Mouse (Mus musculus): ENCODE measurements around the gene Olfr652. TPM values are rescaled to one million over a fixed set of nuclear protein-coding genes. Genes with fewer than 3 reads are reported as not detected.

The Olfr652 gene
- polyA plus RNA-seq (2015; fragmentation: Nextera tagmentation; extraction: Ambion mirVana), result 0.04 TPM in 1 of 2 replicates, not detected in the other

DNA sequence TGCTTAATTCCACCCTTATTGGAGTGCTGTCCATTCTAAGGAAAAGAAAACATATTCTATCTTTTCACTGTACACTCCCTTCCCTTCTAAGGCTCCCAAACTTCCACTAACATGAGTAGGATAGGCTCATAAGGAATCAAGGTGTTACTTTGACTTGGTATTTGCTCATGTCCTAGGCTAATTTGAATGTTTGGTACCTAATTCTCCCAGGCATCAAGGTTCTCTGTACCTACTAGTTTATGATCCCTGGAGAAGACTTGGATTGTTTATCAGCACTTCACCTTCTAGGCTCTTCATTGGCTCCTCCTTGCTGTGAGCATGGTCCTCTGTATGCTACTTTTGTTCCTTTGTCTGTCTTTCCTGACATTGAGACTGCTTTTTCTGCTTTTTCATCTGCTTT is at the start of gene Olfr652:
Gene Olfr652, plus strand, starts transcription at position 301 of the 400 bp plus-strand sequence.
- no peaks in the 10 kb centered on the region for H3K27me3 ChIP-seq (replicated peaks)

DNA sequence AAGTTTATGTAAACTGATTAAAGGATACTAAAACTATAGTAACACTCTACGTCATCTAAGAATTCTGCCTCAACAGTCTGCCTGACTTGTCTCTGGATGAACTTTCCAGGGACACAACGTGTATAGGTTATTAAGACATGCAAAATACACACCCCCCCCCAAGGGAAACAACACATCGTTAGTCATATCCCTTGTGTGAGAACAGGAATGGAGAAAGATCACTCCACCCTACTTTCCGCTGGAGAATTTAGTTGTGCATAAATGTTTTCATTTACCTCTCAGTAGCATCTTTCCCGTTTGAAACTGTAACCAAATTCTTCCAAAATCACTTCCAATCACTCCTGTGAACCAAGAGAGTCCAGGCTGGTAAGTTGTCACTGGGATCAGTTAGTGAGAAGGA is 10.9 kb upstream of the Olfr652 start, which contains the start of gene Olfr651:
Gene Olfr651, plus strand, starts transcription at position 301 of the 400 bp plus-strand sequence.
- no peaks in the 10 kb centered on the region for H3K4me1 ChIP-seq
- no peaks in the 10 kb centered on the region for H3K36me3 ChIP-seq (replicated peaks)
- no peaks in the 10 kb centered on the region for H3K27me3 ChIP-seq (replicated peaks)
- no peak within 1 kb of the TSS for H3K4me3 ChIP-seq
- 84% methylated on average over 5 of the region's 5 CpGs for WGBS
- H3K4me2 ChIP-seq, result no peak within 1 kb of the TSS
- no peak for ATAC-seq (replicated peaks)
- no peak within 1 kb of the TSS for H3K9ac ChIP-seq
- no peak within 1 kb of the TSS for H3K27ac ChIP-seq
- H3K9me3 ChIP-seq, result no peaks in the 10 kb centered on the region

More for the DNA sequence above, at the start of gene Olfr652:
- H3K27ac ChIP-seq, result no peak within 1 kb of the TSS
- H3K36me3 ChIP-seq (replicated peaks), result no peaks in the 10 kb centered on the region
- H3K4me2 ChIP-seq, result no peak within 1 kb of the TSS
- H3K9me3 ChIP-seq, result no peaks in the 10 kb centered on the region
- no peak within 1 kb of the TSS for H3K9ac ChIP-seq
- ATAC-seq (replicated peaks), result no peak
- no peaks in the 10 kb centered on the region for H3K4me1 ChIP-seq
- H3K4me3 ChIP-seq, result no peak within 1 kb of the TSS

DNA sequence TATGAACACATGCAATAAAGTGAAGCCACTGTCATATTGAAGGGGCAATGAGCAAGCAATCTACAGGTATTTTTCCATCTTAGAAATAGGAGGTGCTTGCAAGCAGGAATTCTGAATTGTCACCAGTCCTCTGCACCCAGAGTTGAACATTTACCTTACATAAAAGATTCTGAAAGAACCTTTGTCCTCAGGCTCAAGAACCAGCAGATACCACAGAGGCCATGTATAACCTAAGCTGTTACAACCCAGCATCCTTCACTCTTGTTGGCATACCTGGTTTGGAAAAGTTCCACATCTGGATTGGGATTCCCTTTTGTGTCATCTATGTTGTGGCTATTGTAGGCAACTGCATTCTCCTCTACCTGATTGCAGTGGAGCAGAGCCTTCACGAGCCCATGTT is 8.0 kb upstream of the Olfr652 start:
- H3K27ac ChIP-seq, result no peak overlapping the region
- H3K4me2 ChIP-seq, result no peak overlapping the region
- WGBS, result 87% methylated on average over 1 of the region's 1 CpGs
- H3K36me3 ChIP-seq (replicated peaks), result no peaks in the 10 kb centered on the region
- no peaks in the 10 kb centered on the region for H3K27me3 ChIP-seq (replicated peaks)
- no peaks in the 10 kb centered on the region for H3K4me1 ChIP-seq
- no peak overlapping the region for H3K4me3 ChIP-seq
- H3K9me3 ChIP-seq, result no peaks in the 10 kb centered on the region
- no peak for ATAC-seq (replicated peaks)
- no peak overlapping the region for H3K9ac ChIP-seq

- H3K4me3 ChIP-seq, result no peak within 1 kb of the TSS
- no peak within 1 kb of the TSS for H3K4me2 ChIP-seq
- no peak for ATAC-seq (replicated peaks)
- no peaks in the 10 kb centered on the region for H3K36me3 ChIP-seq (replicated peaks)
- no peak within 1 kb of the TSS for H3K27ac ChIP-seq
- H3K9me3 ChIP-seq, result no peaks in the 10 kb centered on the region
- H3K27me3 ChIP-seq (replicated peaks), result no peaks in the 10 kb centered on the region
- H3K4me1 ChIP-seq, result no peaks in the 10 kb centered on the region
- WGBS, result 76% methylated on average over 2 of the region's 2 CpGs
- H3K9ac ChIP-seq, result no peak within 1 kb of the TSS
Observed at GRCm38 (mm10) chr7:104577014-104577413, 16.3 kb downstream of the Olfr652 start, which contains the start of gene Olfr653. Gene Olfr653, plus strand, starts transcription at chr7:104577314.

- Histone ChIP-seq H3K4me1 (no peaks in the 10 kb centered on the region), H3K27me3 (replicated peaks) (no peaks in the 10 kb centered on the region), H3K4me2 (no peak overlapping the region), H3K27ac (no peak overlapping the region), H3K36me3 (replicated peaks) (no peaks in the 10 kb centered on the region), H3K4me3 (no peak overlapping the region), H3K9me3 (no peaks in the 10 kb centered on the region), H3K9ac (no peak overlapping the region)
- WGBS, result 98% methylated on average over 4 of the region's 4 CpGs
- ATAC-seq (replicated peaks), result no peak
Observed at GRCm38 (mm10) chr7:104580846-104581245, 20.1 kb downstream of the Olfr652 start.

- H3K27me3 ChIP-seq (replicated peaks), result no peaks in the 10 kb centered on the region
- no peaks in the 10 kb centered on the region for H3K9me3 ChIP-seq
- H3K4me3 ChIP-seq, result no peak overlapping the region
- H3K27ac ChIP-seq, result no peak overlapping the region
- H3K9ac ChIP-seq, result no peak overlapping the region
- no peaks in the 10 kb centered on the region for H3K36me3 ChIP-seq (replicated peaks)
- H3K4me2 ChIP-seq, result no peak overlapping the region
- WGBS, result 89% methylated on average over 4 of the region's 4 CpGs
- ATAC-seq (replicated peaks), result no peak
- no peaks in the 10 kb centered on the region for H3K4me1 ChIP-seq
Observed at GRCm38 (mm10) chr7:104581429-104581828, 20.7 kb downstream of the Olfr652 start.

DNA sequence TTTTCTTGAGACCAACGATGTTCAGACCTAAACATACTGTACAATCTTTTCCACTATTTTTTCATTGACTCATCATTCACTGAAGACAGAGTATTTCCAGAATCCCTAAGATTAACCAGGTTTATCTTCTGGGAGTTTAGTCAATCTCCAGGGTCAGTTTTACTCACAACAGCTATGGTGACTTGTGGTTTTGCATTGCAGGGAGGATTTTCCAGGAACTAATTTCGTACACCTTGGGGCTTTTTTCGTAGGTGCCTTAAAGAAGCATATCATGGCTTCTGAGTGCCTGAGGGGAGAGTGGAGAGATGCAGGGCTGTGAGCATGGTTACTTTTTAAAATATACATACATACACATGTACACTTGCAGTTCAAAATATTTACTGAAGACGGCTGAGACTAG is 26.0 kb downstream of the Olfr652 start, which contains the start of gene Olfr654:
Gene Olfr654, plus strand, starts transcription at position 301 of the 400 bp plus-strand sequence.
- Histone ChIP-seq H3K27me3 (replicated peaks) (no peaks in the 10 kb centered on the region), H3K36me3 (replicated peaks) (no peaks in the 10 kb centered on the region), H3K4me3 (no peak within 1 kb of the TSS), H3K9ac (no peak within 1 kb of the TSS), H3K9me3 (no peaks in the 10 kb centered on the region), H3K27ac (no peak within 1 kb of the TSS), H3K4me2 (no peak within 1 kb of the TSS), H3K4me1 (no peaks in the 10 kb centered on the region)
- 88% methylated on average over 4 of the region's 4 CpGs for WGBS
- ATAC-seq (replicated peaks), result no peak

DNA sequence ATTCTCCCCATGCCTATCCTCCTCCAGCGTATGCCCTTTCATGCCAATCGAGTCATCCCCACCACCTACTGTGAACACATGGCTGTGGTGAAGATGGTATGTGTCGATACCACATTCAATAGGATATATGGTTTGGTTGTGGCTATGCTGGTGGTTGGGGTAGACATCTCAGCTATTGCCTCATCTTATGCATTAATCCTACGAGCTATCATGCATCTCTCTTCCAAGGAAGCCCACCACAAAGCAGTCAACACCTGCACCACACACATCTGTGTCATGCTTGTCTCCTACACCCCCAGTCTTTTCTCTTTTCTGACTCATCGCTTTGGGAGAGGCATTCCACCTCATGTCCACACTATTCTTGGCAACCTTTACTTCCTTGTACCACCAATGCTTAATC is 27.6 kb downstream of the Olfr652 start:
- Histone ChIP-seq H3K4me1 (no peaks in the 10 kb centered on the region), H3K27ac (no peak overlapping the region), H3K4me3 (no peak overlapping the region), H3K9me3 (no peaks in the 10 kb centered on the region), H3K4me2 (no peak overlapping the region), H3K9ac (no peak overlapping the region), H3K27me3 (replicated peaks) (no peaks in the 10 kb centered on the region), H3K36me3 (replicated peaks) (no peaks in the 10 kb centered on the region)
- WGBS, result 82% methylated on average over 5 of the region's 5 CpGs
- ATAC-seq (replicated peaks), result no peak

DNA sequence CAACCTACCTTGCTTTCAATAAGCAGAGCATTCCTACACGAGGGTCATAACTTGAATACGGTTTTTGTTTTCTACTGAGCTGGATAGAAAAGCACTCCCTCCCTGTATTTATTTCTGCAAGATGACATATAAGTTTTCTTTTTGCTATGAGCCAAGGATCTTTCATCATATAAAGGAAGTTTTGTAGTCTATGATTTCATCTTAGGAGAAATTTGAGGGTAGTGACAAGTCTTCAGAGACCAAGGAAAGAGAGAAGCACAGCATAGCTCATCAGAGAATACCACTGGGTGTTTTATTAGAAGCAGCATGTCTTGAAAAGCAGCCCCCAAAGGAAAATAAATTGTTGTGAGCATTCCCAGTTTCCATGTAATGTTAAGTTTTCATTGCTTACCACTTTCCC is 41.0 kb downstream of the Olfr652 start, which contains the start of gene Olfr655:
Gene Olfr655, minus strand, starts transcription at position 101 of the 400 bp plus-strand sequence.
- Histone ChIP-seq H3K9ac (no peak within 1 kb of the TSS), H3K36me3 (replicated peaks) (no peaks in the 10 kb centered on the region), H3K4me1 (no peaks in the 10 kb centered on the region), H3K4me3 (no peak within 1 kb of the TSS), H3K4me2 (no peak within 1 kb of the TSS), H3K9me3 (no peaks in the 10 kb centered on the region), H3K27me3 (replicated peaks) (no peaks in the 10 kb centered on the region), H3K27ac (no peak within 1 kb of the TSS)
- WGBS, result 87% methylated on average over 2 of the region's 2 CpGs
- no peak for ATAC-seq (replicated peaks)

- Histone ChIP-seq H3K27me3 (replicated peaks) (no peaks in the 10 kb centered on the region), H3K4me3 (no peak overlapping the region), H3K27ac (no peak overlapping the region), H3K4me1 (no peaks in the 10 kb centered on the region), H3K36me3 (replicated peaks) (no peaks in the 10 kb centered on the region), H3K4me2 (no peak overlapping the region), H3K9ac (no peak overlapping the region), H3K9me3 (no peaks in the 10 kb centered on the region)
- WGBS, result 7% methylated on average over 3 of the region's 3 CpGs
- no peak for ATAC-seq (replicated peaks)
Observed at GRCm38 (mm10) chr7:104603173-104603572, 42.5 kb downstream of the Olfr652 start.

DNA sequence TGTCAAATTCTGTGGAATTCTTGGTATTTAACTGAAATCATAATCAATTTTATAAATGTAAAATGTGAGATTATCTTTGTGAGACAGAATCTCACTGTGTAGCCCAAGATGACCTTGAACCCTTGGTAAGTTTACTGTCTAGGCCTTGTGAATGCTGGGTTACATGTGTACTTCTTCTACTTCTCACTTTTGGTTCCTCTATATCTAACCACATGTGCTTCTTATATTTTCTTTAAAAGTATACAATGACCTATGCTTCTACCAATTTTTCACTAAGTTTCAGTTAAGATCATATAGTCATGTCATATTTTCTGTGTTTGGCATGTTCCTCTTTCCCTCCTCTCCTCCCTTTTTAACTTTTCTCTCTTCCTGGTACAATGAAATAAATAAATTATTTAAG is 44.0 kb downstream of the Olfr652 start:
- Histone ChIP-seq H3K36me3 (replicated peaks) (no peaks in the 10 kb centered on the region), H3K4me3 (no peak overlapping the region), H3K4me2 (no peak overlapping the region), H3K27ac (no peak overlapping the region), H3K9me3 (no peaks in the 10 kb centered on the region), H3K27me3 (replicated peaks) (no peaks in the 10 kb centered on the region), H3K4me1 (no peaks in the 10 kb centered on the region), H3K9ac (no peak overlapping the region)
- no peak for ATAC-seq (replicated peaks)

- Histone ChIP-seq H3K36me3 (replicated peaks) (no peaks in the 10 kb centered on the region), H3K27ac (no peak within 1 kb of the TSS), H3K4me3 (no peak within 1 kb of the TSS), H3K9me3 (no peaks in the 10 kb centered on the region), H3K9ac (no peak within 1 kb of the TSS), H3K4me1 (no peaks in the 10 kb centered on the region), H3K27me3 (replicated peaks) (no peaks in the 10 kb centered on the region), H3K4me2 (no peak within 1 kb of the TSS)
- 68% methylated on average over 4 of the region's 4 CpGs for WGBS
- no peak for ATAC-seq (replicated peaks)
Observed at GRCm38 (mm10) chr7:104613655-104614054, 53.0 kb downstream of the Olfr652 start, which contains the start of gene Olfr656. Gene Olfr656, plus strand, starts transcription at chr7:104613955.
